Mouse (Mus musculus): ENCODE data around the gene Rpl10-ps3. TPM values are rescaled to one million over a fixed set of nuclear protein-coding genes. Genes with fewer than 3 reads are reported as not detected.

The Rpl10-ps3 gene
- polyA plus RNA-seq, 1 experiment from 2014 or later: 154 TPM

GRCm38 (mm10) chr9:50319506-50319905 is 25.3 kb downstream of the Rpl10-ps3 start:
- Histone ChIP-seq H3K4me3 (ENCODE audit: low read length) (no peak overlapping the region), H3K27me3 (replicated peaks; ENCODE audit: control insufficient read depth, insufficient read depth, low read length) (no peaks in the 10 kb centered on the region), H3K27ac (ENCODE audit: low read depth, low read length) (no peak overlapping the region), H3K9me3 (ENCODE audit: control insufficient read depth, low read length) (no peaks in the 10 kb centered on the region), H3K9ac (ENCODE audit: low read depth, low read length) (no peak overlapping the region), H3K4me1 (ENCODE audit: control insufficient read depth, insufficient read depth, low read depth, low read length) (no peaks in the 10 kb centered on the region), H3K4me2 (ENCODE audit: low read length) (no peak overlapping the region), H3K36me3 (ENCODE audit: control insufficient read depth, insufficient read depth, low read length) (no peaks in the 10 kb centered on the region)
- ATAC-seq: no peak
- 76% methylated on average over 5 of the region's 5 CpGs for WGBS

DNA sequence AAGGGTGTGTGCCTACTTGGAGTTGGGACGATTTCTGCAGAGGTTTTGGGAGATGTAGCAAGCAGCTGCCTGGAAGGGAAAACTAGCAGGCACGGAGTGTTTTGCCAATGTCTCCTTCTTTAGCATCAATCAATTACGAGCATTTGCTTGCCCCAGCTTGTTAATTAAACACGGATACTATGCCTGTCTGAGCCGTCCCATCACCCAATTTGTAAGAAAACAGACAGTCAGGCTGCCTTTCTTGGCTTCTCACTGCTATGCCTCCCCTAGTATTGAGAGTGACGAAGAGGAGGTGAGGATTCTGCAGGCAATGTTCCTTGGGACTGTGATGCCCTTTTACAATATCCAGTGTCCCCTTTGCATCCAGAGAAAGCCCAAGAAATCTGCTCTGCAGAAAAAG is 27.5 kb downstream of the Rpl10-ps3 start:
- 68% methylated on average over 6 of the region's 6 CpGs for WGBS
- H3K4me3 ChIP-seq (ENCODE audit: low read length): no peak overlapping the region
- no peaks in the 10 kb centered on the region for H3K27me3 ChIP-seq (replicated peaks; ENCODE audit: control insufficient read depth, insufficient read depth, low read length)
- ATAC-seq: no peak
- no peak overlapping the region for H3K4me2 ChIP-seq (ENCODE audit: low read length)
- H3K4me1 ChIP-seq (ENCODE audit: control insufficient read depth, insufficient read depth, low read depth, low read length): no peaks in the 10 kb centered on the region
- H3K9ac ChIP-seq (ENCODE audit: low read depth, low read length): no peak overlapping the region
- no peaks in the 10 kb centered on the region for H3K36me3 ChIP-seq (ENCODE audit: control insufficient read depth, insufficient read depth, low read length)
- no peak overlapping the region for H3K27ac ChIP-seq (ENCODE audit: low read depth, low read length)
- no peaks in the 10 kb centered on the region for H3K9me3 ChIP-seq (ENCODE audit: control insufficient read depth, low read length)

GRCm38 (mm10) chr9:50315650-50316049 is 29.1 kb downstream of the Rpl10-ps3 start:
- ATAC-seq: no peak
- H3K27me3 ChIP-seq (replicated peaks; ENCODE audit: control insufficient read depth, insufficient read depth, low read length): no peaks in the 10 kb centered on the region

DNA sequence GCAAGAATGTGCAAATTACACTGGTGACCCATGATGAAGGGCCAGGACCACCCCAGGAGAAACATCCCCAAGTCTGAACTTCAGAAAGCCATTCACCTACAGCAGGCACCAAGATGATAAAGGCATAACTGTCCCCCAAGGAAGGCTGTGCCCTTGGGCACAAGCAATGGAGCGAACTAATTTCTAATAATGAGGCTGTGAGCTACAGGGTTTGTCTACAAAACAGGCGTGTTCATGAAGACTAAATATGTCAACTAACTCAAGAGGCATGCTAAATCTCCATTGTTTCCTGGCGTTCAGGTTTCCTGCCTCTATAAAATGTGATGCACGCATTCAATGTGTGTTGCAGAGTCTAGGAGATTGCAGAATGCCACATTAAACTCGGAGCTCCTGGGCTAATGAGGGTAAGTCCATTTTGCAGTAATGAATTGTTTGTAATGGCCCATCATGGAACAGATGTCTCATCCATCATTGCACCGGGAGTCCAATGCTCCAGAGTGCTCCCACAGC is 33.7 kb downstream of the Rpl10-ps3 start:
- Histone ChIP-seq H3K4me2 (ENCODE audit: low read length) (no peak overlapping the region), H3K4me3 (ENCODE audit: low read length) (no peak overlapping the region), H3K9ac (ENCODE audit: low read depth, low read length) (no peak overlapping the region), H3K27ac (ENCODE audit: low read depth, low read length) (no peak overlapping the region), H3K4me1 (ENCODE audit: control insufficient read depth, insufficient read depth, low read depth, low read length) (peaks cover 6% of the 10 kb centered on the region), H3K36me3 (ENCODE audit: control insufficient read depth, insufficient read depth, low read length) (no peaks in the 10 kb centered on the region), H3K9me3 (ENCODE audit: control insufficient read depth, low read length) (no peaks in the 10 kb centered on the region), H3K27me3 (replicated peaks; ENCODE audit: control insufficient read depth, insufficient read depth, low read length) (no peaks in the 10 kb centered on the region)
- ATAC-seq: no peak
- 45% methylated on average over 6 of the region's 6 CpGs for WGBS

More at GRCm38 (mm10) chr9:50315650-50316049, 29.1 kb downstream of the Rpl10-ps3 start:
- Histone ChIP-seq H3K36me3 (ENCODE audit: control insufficient read depth, insufficient read depth, low read length) (no peaks in the 10 kb centered on the region), H3K9ac (ENCODE audit: low read depth, low read length) (no peak overlapping the region), H3K4me2 (ENCODE audit: low read length) (no peak overlapping the region), H3K27ac (ENCODE audit: low read depth, low read length) (no peak overlapping the region), H3K4me3 (ENCODE audit: low read length) (no peak overlapping the region), H3K9me3 (ENCODE audit: control insufficient read depth, low read length) (no peaks in the 10 kb centered on the region), H3K4me1 (ENCODE audit: control insufficient read depth, insufficient read depth, low read depth, low read length) (no peaks in the 10 kb centered on the region)
- 45% methylated on average over 3 of the region's 3 CpGs for WGBS

- Histone ChIP-seq H3K9me3 (ENCODE audit: control insufficient read depth, low read length) (no peaks in the 10 kb centered on the region), H3K27me3 (replicated peaks; ENCODE audit: control insufficient read depth, insufficient read depth, low read length) (no peaks in the 10 kb centered on the region), H3K27ac (ENCODE audit: low read depth, low read length) (peak overlapping the region; percentile 80), H3K36me3 (ENCODE audit: control insufficient read depth, insufficient read depth, low read length) (no peaks in the 10 kb centered on the region), H3K4me2 (ENCODE audit: low read length) (peak overlapping the region; percentile 25), H3K4me3 (ENCODE audit: low read length) (no peak overlapping the region), H3K9ac (ENCODE audit: low read depth, low read length) (peak overlapping the region; percentile 46; the same call in 1 of the 2 replicates), H3K4me1 (ENCODE audit: control insufficient read depth, insufficient read depth, low read depth, low read length) (peaks cover 28% of the 10 kb centered on the region)
- WGBS: 29% methylated on average over 10 of the region's 10 CpGs
- ATAC-seq: peak; percentile 93
Measured at GRCm38 (mm10) chr9:50305666-50306402, 38.9 kb downstream of the Rpl10-ps3 start.

- WGBS: 68% methylated on average over 2 of the region's 2 CpGs
- Histone ChIP-seq H3K9ac (ENCODE audit: low read depth, low read length) (no peak overlapping the region), H3K4me1 (ENCODE audit: control insufficient read depth, insufficient read depth, low read depth, low read length) (peaks cover 28% of the 10 kb centered on the region), H3K27me3 (replicated peaks; ENCODE audit: control insufficient read depth, insufficient read depth, low read length) (no peaks in the 10 kb centered on the region), H3K36me3 (ENCODE audit: control insufficient read depth, insufficient read depth, low read length) (no peaks in the 10 kb centered on the region), H3K27ac (ENCODE audit: low read depth, low read length) (no peak overlapping the region), H3K4me3 (ENCODE audit: low read length) (no peak overlapping the region), H3K4me2 (ENCODE audit: low read length) (no peak overlapping the region), H3K9me3 (ENCODE audit: control insufficient read depth, low read length) (no peaks in the 10 kb centered on the region)
- ATAC-seq: no peak
Measured at GRCm38 (mm10) chr9:50305046-50305445, 39.7 kb downstream of the Rpl10-ps3 start.

DNA sequence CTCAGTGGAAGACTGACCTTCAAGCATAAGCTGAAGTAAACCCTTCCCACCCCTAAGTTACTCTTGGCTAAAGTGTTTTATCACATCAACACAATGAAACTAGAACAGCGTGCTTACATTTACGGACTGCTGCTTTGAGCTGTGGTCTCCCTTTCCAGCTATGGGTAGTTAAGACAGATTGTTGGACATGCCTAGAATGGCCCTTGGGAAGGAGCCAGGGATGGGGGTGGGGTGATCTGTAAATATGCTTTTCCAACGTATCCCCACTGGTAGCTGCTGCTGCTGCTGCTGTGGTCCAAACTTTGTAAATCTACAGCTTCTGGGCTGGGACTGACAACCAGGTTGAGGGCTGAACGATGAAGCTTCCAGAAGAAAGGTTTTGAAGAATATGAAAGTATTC is 40.8 kb downstream of the Rpl10-ps3 start:
- no peaks in the 10 kb centered on the region for H3K9me3 ChIP-seq (ENCODE audit: control insufficient read depth, low read length)
- no peak overlapping the region for H3K4me2 ChIP-seq (ENCODE audit: low read length)
- H3K36me3 ChIP-seq (ENCODE audit: control insufficient read depth, insufficient read depth, low read length): no peaks in the 10 kb centered on the region
- H3K9ac ChIP-seq (ENCODE audit: low read depth, low read length): no peak overlapping the region
- ATAC-seq: no peak
- no peaks in the 10 kb centered on the region for H3K27me3 ChIP-seq (replicated peaks; ENCODE audit: control insufficient read depth, insufficient read depth, low read length)
- 58% methylated on average over 4 of the region's 4 CpGs for WGBS
- peaks cover 28% of the 10 kb centered on the region for H3K4me1 ChIP-seq (ENCODE audit: control insufficient read depth, insufficient read depth, low read depth, low read length)
- H3K4me3 ChIP-seq (ENCODE audit: low read length): no peak overlapping the region
- H3K27ac ChIP-seq (ENCODE audit: low read depth, low read length): no peak overlapping the region

- peak overlapping the region; percentile 65 for H3K27ac ChIP-seq (ENCODE audit: low read depth, low read length)
- H3K9ac ChIP-seq (ENCODE audit: low read depth, low read length): no peak overlapping the region
- no peaks in the 10 kb centered on the region for H3K36me3 ChIP-seq (ENCODE audit: control insufficient read depth, insufficient read depth, low read length)
- no peak overlapping the region for H3K4me3 ChIP-seq (ENCODE audit: low read length)
- H3K27me3 ChIP-seq (replicated peaks; ENCODE audit: control insufficient read depth, insufficient read depth, low read length): no peaks in the 10 kb centered on the region
- peak; percentile 75 for ATAC-seq
- H3K4me1 ChIP-seq (ENCODE audit: control insufficient read depth, insufficient read depth, low read depth, low read length): peaks cover 28% of the 10 kb centered on the region
- no peaks in the 10 kb centered on the region for H3K9me3 ChIP-seq (ENCODE audit: control insufficient read depth, low read length)
- H3K4me2 ChIP-seq (ENCODE audit: low read length): no peak overlapping the region
Measured at GRCm38 (mm10) chr9:50301722-50302121, 43.0 kb downstream of the Rpl10-ps3 start.

- no peak for ATAC-seq
- H3K9ac ChIP-seq (ENCODE audit: low read depth, low read length): no peak overlapping the region
- 59% methylated on average over 2 of the region's 2 CpGs for WGBS
- 0 out of 2 replicates have a peak, but pooled peaks cover 3% of the 10 kb centered on the region for H3K9me3 ChIP-seq (ENCODE audit: control insufficient read depth, low read length)
- H3K4me2 ChIP-seq (ENCODE audit: low read length): no peak overlapping the region
- no peaks in the 10 kb centered on the region for H3K27me3 ChIP-seq (replicated peaks; ENCODE audit: control insufficient read depth, insufficient read depth, low read length)
- no peak overlapping the region for H3K4me3 ChIP-seq (ENCODE audit: low read length)
- H3K4me1 ChIP-seq (ENCODE audit: control insufficient read depth, insufficient read depth, low read depth, low read length): peaks cover 10% of the 10 kb centered on the region
- H3K27ac ChIP-seq (ENCODE audit: low read depth, low read length): no peak overlapping the region
- H3K36me3 ChIP-seq (ENCODE audit: control insufficient read depth, insufficient read depth, low read length): no peaks in the 10 kb centered on the region
Measured at GRCm38 (mm10) chr9:50298389-50298788, 46.4 kb downstream of the Rpl10-ps3 start.
